Mouse (Mus musculus): ENCODE data around the gene Lhx4.

Gene Lhx4

GRCm38 (mm10) chr1:155751484-155752255, at the start of gene Lhx4:
Lhx4 (minus strand) TSS chr1:155751684.
- no peak for DNase-seq (ENCODE audit: low read depth in 2 of 2, low spot score in 2 of 2)

GRCm38 (mm10) chr1:155798000-155798399, 46.5 kb upstream of the Lhx4 start:
- DNase-seq (ENCODE audit: low read depth in 2 of 2, low spot score in 2 of 2): no peak

- no peak for DNase-seq (ENCODE audit: low read depth in 2 of 2, low spot score in 2 of 2)
Observed at GRCm38 (mm10) chr1:155797425-155797824, 45.9 kb upstream of the Lhx4 start.

- no peak for DNase-seq (ENCODE audit: low read depth in 2 of 2, low spot score in 2 of 2)
Observed at GRCm38 (mm10) chr1:155796757-155797405, 45.4 kb upstream of the Lhx4 start.

- DNase-seq (ENCODE audit: low read depth in 2 of 2, low spot score in 2 of 2): no peak
Observed at GRCm38 (mm10) chr1:155795791-155796233, 44.3 kb upstream of the Lhx4 start.

GRCm38 (mm10) chr1:155794855-155795254, 43.4 kb upstream of the Lhx4 start:
- no peak for DNase-seq (ENCODE audit: low read depth in 2 of 2, low spot score in 2 of 2)

- DNase-seq (ENCODE audit: low read depth in 2 of 2, low spot score in 2 of 2): no peak
Observed at GRCm38 (mm10) chr1:155791919-155792318, 40.4 kb upstream of the Lhx4 start.

- no peak for DNase-seq (ENCODE audit: low read depth in 2 of 2, low spot score in 2 of 2)
Observed at GRCm38 (mm10) chr1:155790111-155790974, 38.9 kb upstream of the Lhx4 start.

- no peak for DNase-seq (ENCODE audit: low read depth in 2 of 2, low spot score in 2 of 2)
Observed at GRCm38 (mm10) chr1:155785886-155786285, 34.4 kb upstream of the Lhx4 start.

- DNase-seq (ENCODE audit: low read depth in 2 of 2, low spot score in 2 of 2): peak; percentile 19 to 34
Observed at GRCm38 (mm10) chr1:155784343-155785205, 33.1 kb upstream of the Lhx4 start.

- DNase-seq (ENCODE audit: low read depth in 2 of 2, low spot score in 2 of 2): peak; percentile 19 to 30
Observed at GRCm38 (mm10) chr1:155782382-155782781, 30.9 kb upstream of the Lhx4 start.

GRCm38 (mm10) chr1:155777641-155778625, 26.4 kb upstream of the Lhx4 start:
- DNase-seq (ENCODE audit: low read depth in 2 of 2, low spot score in 2 of 2): no peak

- no peak for DNase-seq (ENCODE audit: low read depth in 2 of 2, low spot score in 2 of 2)
Observed at GRCm38 (mm10) chr1:155759167-155759566, 7.7 kb upstream of the Lhx4 start.

GRCm38 (mm10) chr1:155758711-155759110, 7.2 kb upstream of the Lhx4 start:
- DNase-seq (ENCODE audit: low read depth in 2 of 2, low spot score in 2 of 2): no peak

GRCm38 (mm10) chr1:155757621-155758020, 6.1 kb upstream of the Lhx4 start:
- no peak for DNase-seq (ENCODE audit: low read depth in 2 of 2, low spot score in 2 of 2)

- DNase-seq (ENCODE audit: low read depth in 2 of 2, low spot score in 2 of 2): no peak
Observed at GRCm38 (mm10) chr1:155753411-155753810, 1.9 kb upstream of the Lhx4 start.

GRCm38 (mm10) chr1:155750517-155751178, 836 bp downstream of the Lhx4 start:
- DNase-seq (ENCODE audit: low read depth in 2 of 2, low spot score in 2 of 2): no peak

GRCm38 (mm10) chr1:155747911-155748310, 3.6 kb downstream of the Lhx4 start:
- DNase-seq (ENCODE audit: low read depth in 2 of 2, low spot score in 2 of 2): no peak

GRCm38 (mm10) chr1:155747011-155747410, 4.5 kb downstream of the Lhx4 start:
- DNase-seq (ENCODE audit: low read depth in 2 of 2, low spot score in 2 of 2): no peak

Data from CD8-positive naive resting alpha-beta T cell, adult 2 months (primary cell).